Mouse (Mus musculus): ENCODE results near the gene Acsbg2.

The Acsbg2 gene

DNA sequence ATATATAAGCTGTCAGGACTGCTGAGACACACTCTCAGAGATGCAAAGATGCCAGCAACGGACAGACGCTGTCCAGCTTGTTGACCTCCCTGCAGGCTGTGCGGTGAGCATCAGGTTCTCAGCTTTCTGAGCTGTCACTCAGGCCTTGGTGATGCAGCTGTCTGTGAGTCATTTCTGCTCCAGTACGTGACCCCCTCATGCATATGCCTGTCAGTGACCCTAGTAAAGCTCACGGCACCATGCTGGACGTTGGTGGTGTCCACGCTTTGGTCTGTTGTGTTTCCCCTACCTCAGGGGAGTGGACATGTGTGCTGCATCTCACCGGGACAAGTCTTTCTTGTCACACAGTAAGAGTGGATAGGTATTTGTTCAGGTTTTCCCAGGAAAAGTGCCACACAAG lies 2.5 kb downstream of the Acsbg2 start:
- DNase-seq (ENCODE audit: low spot score in 2 of 2), result no peak

DNA sequence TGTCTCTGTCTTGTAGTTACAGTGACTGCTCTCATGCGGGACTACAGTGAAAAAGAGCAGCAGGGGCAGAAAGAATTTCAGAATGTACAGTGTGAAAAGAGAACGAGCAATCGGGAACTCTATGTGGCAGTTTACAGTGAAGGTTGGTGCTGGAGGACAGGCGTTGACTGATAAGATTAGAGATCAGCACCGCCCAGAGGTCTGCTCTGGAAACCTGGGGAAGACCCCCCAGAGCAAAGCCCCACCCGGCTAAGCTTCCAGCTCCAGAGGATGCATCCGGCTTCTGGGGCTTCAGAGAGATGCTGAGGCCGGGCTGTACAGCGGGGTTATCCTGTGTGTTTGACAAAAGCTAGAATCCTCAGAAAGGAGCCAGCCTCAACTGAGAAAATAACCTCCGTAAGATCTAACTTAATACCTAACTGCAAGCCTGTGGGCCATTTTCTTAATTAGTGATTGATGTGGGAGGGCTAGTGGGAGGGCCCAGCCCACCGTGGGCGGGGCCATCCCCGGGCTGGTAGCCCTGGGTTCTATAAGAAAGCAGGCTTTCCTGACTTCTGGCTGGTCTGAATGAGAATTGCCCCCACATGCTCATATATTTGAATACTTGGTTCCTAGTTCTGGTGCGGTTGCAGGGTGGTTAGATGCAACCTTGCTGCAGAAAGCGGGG lies 3.8 kb downstream of the Acsbg2 start:
- DNase-seq (ENCODE audit: low spot score in 2 of 2), result no peak

DNA sequence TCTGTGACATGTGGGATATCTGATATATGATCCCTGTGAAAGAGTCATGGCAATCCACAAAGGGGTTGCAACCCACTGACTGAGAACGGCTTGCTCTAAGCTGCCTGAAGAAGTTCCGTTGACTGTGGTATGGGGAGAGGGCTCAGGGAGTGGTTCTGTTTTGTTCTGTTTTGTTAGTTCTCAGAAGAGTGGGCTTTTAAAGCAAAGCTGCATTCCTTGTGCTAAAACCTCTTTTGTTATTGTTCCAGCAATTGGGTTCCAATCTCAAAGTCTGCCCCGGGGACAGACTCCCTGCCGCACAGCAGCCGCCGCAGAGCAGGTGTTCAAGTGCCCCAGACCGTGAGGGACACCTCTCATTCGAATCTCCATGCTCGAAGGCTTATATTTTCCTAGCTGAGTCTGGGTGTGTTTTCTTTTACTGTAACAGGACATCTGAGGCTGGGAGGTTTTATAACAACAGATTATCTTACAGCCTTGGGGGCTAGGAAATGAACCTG lies 4.7 kb downstream of the Acsbg2 start:
- DNase-seq (ENCODE audit: low spot score in 2 of 2), result no peak

DNA sequence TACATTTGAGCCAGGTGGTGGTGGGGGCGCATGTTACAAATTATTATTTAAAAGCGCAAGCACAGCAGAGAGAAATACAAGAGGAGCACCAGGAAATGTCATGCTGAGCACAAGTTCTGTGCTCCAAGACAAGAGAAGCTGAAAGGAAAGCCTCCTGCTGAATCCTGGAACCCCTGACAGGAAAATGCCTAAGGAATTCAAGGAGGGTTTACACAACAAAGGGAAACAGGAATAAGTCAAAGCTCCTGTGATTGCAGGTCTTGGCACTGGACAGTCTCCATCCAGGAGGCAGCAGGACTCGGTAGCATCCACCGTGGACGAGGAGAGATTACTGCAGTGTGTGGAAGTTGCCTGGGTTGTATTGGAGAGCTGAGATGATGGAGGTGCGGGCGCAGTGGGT lies 8.2 kb downstream of the Acsbg2 start:
- DNase-seq (ENCODE audit: low spot score in 2 of 2), result no peak

DNA sequence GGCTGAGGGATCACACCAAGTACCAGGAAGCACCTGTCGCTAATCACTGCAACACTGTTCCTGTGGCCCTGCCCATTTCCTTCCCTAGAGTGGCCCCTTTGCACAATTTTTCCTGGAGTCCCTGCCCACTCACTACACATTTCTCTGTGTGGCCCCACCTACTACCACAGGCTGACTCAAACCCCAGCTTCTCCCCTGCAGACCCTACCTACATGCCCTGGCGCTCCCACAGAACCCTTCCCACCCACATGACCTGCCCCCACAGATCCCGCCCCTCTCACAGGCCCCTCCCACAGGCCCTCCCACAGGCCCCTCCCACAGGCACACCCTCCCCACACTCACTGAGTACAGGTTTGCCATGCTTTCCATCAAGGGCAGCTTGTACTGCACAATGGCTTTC lies 13.1 kb downstream of the Acsbg2 start:
- no peak for DNase-seq (ENCODE audit: low spot score in 2 of 2)

DNA sequence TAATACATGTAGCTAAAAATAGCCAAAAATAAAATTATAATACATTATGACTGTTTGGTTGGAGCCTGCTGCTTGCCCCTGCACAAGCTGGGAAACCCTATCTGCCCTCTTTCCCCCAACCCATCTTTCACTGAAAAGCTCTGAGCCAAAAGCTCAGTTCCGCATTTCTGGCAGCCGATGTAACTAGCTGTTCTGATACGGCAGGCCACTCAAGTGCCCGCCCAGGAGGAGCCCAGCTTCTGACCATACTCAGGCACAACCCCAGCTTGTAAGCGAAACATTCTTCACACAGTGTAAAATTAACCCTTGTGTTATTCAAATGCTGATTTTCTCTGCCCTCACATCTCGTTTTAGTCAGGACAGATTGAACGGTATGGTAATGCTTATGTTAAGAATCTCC lies 15.3 kb downstream of the Acsbg2 start:
- no peak for DNase-seq (ENCODE audit: low spot score in 2 of 2)

DNA sequence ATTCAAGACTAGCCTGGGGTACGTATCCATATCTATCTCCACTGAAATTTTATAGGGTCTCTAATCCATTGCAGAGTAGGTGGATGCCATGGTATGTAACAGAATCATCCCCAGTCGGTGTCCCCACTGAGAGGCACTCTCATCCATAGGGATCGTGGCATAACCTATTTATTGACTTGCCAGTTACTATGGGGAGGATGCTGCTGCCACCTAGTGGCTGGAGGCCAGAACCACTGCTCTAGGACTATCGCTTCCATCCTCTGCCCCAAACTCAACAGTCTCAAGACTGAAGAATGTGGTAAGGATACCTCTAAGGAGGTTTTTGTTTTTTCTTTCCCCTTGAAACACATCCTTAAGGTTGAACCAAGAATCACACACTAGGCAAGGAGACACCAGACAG lies 16.0 kb downstream of the Acsbg2 start:
- DNase-seq (ENCODE audit: low spot score in 2 of 2), result no peak

DNA sequence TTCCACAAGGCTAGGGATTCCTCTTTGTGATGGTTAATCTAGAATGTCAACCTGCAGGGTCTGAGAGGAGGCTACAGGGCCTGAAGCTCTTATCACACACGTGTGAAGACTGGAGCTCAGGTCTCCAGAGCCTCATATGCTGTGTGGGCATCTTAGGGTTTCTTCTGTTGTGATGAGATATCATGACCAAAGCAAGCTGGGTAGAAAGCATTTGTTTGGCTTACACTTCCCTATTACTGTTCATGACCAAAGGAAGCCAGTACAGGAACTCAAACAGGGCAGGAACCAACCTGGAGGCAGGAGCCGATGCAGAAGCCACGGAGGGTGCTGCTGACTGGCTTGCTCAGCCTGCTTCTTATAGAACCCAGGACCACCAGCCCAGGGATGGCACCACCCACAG lies 18.8 kb downstream of the Acsbg2 start:
- DNase-seq (ENCODE audit: low spot score in 2 of 2), result no peak

DNA sequence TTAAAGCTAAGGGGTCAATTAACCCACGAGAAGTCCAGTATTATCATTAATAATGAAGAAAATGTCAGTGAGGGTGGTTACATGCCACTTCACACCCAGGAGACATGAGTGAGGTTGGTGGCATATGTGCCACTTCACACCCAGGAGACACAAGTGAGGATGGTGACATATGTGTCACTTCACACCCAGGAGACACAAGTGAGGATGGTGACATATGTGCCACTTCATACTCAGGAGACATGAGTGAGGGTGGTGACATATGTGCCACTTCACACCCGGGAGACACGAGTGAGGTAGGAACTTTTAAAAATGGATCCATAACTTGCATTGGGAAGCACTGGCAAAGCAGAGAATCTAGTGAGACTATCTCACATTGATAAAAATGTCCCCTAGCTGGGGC lies 23.1 kb downstream of the Acsbg2 start:
- no peak for DNase-seq (ENCODE audit: low spot score in 2 of 2)

DNA sequence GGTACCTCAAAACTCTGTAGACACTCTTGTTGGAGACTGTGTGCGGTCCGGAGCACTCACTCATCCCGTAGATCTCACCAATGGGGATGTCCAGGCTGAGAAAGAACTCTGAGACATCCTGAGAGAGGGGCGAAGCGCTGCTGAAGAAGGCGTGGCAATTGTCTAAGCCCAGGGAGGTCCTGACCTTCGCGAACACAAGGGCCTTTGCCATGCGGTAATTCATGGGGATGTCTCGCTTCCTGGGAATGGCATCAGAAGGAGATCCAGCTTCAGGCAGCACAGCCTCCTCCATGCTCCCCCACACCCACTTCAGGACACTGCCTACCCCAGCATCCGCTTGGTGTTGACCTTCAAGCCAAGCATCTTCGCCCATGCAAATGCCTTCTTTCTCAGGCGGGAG lies 24.5 kb downstream of the Acsbg2 start:
- no peak for DNase-seq (ENCODE audit: low spot score in 2 of 2)

DNA sequence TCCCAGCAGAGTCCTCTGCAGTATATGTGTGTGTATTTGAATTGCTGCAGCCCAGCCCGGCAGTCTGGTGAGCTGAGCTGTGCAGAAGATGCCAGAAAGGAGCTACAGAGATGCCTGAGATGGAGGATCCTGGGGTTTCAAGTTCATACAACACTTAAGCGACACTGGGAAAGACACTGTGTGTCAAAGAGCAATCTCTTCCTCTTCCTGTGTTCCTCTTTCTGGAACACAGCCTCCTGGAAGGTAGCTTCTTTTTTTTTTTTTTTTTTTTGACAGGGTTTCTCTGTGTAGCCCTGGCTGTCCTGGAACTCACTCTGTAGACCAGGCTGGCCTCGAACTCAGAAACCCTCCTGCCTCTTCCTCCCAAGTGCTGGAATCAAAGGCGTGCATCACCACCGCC lies 25.5 kb downstream of the Acsbg2 start:
- DNase-seq (ENCODE audit: low spot score in 2 of 2), result no peak

DNA sequence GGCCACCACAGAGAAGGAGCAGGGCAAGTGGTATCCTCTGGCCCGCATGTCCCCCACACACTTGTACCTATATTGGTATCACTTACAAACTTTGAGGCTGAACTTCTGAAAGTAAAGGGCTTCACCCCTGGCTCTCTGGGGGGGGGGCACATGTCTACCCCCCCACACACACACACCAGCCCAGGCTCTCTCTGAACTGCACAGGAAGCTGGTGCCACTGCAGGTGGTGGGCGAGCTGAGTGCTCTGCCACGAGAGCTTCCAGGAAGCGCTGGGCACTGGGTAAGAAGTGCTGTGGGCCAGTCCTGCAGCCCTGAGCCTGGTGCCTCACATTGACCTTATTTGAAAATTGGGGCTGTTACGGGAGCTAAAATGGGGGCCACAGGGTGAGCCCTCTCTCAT lies 30.6 kb downstream of the Acsbg2 start:
- no peak for DNase-seq (ENCODE audit: low spot score in 2 of 2)

DNA sequence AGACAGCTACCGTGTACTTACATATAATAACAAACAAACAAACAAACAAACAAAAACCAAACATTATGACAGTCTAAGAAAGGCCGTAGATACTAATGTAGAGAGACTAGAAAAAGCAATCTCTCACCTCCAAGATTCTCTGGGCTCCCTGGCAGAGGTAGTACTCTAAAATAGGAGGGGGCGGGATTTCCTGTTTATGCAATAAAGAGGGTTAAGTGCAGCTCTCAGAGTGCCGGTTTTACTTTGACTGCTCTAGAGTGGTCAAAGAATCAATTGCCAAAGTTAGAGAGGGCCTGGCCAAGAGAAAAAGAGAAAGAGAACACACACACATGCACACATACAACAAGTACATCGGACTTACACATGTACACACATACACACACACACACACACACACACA lies 32.1 kb downstream of the Acsbg2 start:
- DNase-seq (ENCODE audit: low spot score in 2 of 2), result no peak

DNA sequence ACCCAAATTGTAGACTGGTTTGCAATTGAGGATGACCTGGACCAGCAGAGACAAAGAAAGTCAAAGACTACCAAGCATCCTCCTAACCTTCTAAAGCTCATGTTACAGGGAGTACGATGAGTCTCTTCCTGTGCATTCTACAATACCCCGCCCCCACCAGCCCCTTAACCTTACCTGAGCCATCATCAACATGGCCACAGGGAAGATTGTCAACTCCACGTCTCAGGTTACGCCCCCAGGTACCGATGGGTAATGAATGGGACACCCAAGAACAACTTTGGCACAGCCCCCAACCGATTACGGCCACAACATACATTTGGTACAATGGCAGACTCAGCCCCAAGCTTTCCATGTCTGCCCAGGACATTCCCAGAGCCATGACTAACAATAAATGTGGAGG lies 33.7 kb downstream of the Acsbg2 start:
- DNase-seq (ENCODE audit: low spot score in 2 of 2), result no peak

DNA sequence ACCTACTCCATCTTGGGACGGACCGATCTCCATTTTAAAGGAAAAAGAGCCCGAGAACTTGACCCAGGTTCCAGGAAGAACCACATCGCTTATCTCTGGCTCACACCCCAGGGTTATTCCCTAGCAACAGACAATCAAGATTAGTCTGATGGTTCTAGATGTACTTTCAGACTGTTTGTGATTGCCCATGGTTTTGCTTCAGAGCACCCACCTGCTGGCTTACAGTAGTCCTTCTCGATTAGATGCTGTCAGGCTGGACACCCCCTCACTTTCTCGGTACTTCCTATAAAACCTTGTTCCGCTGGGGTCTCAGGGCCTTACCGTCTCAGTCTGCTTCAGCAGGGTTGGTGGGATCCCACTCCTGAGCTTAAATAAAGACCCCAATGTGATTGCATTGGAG lies 37.9 kb downstream of the Acsbg2 start:
- no peak for DNase-seq (ENCODE audit: low spot score in 2 of 2)

DNA sequence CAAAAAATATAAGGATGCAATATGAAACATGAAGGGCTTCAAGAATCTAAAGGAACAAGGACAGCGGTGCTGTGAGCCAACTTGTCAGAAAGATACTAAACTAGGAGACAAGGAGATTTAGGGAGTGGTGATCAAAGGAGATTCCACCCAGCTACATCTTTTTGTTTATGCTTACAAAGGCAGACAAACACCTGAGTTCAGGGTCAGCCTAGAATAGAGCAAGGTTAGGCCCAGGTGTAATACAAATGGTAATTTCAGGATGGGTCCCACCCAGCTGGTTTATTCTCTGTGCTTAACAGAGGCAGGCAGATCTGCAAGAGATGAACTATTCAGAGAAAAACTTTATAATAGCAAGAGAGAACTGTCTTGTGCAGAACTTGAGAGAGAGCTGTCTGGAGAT lies 40.9 kb downstream of the Acsbg2 start:
- no peak for DNase-seq (ENCODE audit: low spot score in 2 of 2)

DNA sequence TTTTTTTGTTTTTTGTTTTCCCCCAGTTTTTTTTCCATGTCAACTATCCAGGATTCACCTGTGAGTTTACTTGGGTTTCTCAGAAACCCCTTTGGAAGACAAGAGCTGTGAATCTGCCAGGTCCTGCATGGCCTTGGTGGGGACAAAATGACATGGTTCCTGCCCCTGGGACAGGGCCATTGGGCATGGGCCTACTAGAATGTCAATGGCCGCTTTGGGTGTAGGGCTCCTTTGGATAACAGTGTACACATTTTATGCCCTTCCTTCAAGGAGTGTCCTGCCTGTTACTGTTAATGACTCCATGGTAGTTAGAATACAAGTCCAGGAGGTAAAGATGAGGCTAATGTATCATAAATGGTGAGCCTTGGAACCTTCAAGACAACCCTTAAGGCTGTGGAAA lies 41.3 kb downstream of the Acsbg2 start:
- DNase-seq (ENCODE audit: low spot score in 2 of 2), result no peak

DNA sequence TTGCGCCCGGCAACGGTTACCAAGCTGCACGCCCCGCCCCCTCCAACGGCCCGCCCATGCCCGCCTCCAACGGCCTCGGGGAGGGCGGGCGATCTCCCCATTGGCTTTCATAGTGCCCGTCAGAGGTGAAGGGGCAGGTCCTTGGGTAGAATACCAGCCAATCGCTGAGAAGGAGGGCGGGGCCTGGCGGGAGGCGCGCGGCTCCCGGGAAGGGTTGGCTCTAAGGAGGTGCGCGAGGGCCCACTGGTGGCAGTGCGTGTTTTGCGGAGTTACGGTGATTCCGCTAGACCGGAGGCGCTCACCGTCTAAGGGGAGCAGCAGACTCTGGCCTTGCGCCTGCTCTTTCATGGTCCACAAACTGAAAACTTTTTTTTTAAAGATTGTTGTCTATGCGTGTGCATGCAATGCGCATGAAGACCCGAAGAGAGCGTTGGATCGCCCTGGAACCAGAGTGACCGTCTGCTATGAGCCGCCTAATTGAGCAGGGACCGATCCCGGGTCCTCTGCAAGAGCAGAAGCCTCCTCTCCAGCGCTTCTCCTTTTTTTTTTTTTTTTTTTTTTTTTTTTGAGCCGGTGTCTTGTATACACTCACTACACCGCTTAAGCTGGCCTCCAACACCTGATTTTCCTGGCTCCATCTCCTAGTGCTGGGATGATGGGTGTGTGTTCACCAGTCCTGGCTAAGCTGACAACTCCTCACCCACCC lies 43.0 kb downstream of the Acsbg2 start:
- DNase-seq (ENCODE audit: low spot score in 2 of 2), result peak; percentile 96 to 97

DNA sequence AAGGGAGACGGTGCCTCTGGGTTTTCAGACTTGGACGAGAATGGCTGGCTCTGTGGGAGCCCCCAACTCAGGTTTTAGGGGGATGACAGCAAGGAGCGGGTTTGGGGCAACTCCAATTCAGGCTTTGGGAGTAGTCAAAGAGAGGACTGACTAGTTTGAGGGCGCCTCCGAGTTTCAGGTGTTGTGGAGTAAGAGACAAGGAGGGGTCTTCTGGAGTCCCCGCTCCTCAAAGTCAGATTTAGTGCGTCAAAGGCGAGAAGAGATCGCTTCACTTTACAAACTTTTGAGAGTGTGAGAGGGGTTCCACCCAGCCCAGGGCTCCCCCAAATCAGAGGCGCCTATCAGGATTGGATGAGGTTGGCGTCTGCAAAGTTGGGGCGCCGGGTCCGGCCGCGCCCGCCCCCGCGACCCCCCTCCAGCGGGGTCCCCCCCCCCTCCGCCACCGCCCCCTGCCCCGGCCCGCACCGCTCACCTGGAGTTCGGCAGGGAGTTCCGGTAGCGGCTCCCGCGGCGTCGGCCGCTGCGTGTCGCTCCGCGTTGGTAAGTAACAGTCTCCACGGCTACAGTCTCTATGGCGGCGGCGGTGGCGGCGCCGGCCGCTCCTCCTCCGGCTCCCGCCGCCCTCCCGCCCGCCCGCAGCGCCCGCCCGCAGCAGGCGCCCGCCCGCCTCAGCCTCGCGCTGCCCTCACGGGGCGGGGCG lies 43.7 kb downstream of the Acsbg2 start, which contains the start of gene Rfx2:
Rfx2 (minus strand) TSS at position 603 of the 700 bp plus-strand sequence.
- no peak for DNase-seq (ENCODE audit: low spot score in 2 of 2)

DNA sequence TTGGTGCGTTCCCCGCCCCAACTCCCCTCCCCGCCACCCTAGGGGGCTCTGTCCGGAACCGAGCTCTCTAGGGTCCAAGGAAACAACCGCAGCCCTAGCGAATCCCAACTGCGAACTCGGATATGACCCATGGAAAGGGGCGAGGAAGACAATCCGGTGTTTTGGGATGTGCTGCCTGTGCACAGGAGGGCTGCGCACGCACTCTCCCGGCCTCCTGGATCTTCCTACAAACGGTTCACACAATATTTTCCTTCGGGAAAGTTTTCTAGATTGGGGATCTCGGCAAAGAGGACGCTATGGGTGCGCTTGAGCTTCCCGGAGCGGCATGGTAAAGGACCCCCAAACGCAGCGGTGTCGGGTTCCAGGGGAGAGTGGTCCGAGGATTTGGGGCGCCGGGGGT lies 44.5 kb downstream of the Acsbg2 start:
- no peak for DNase-seq (ENCODE audit: low spot score in 2 of 2)

DNA sequence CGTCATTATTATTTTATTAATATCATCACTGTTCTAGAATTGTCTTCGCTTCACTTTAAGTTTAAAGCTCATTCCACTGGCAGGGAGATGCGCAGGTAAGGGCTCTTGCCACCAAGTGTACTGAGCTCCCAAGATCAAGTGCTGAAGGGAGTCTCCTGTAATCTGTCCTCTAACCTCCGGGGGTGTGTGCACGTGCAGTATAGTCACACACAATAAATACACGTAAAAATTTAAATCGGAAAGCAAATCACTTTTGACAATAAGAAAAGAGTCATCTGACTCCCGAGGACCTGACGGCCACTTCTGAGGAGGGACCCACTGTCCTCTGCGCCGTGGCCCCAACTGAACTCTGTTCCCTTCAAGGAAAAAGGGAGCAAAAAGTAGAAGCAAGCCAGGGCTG lies 45.1 kb downstream of the Acsbg2 start:
- DNase-seq (ENCODE audit: low spot score in 2 of 2), result no peak

DNA sequence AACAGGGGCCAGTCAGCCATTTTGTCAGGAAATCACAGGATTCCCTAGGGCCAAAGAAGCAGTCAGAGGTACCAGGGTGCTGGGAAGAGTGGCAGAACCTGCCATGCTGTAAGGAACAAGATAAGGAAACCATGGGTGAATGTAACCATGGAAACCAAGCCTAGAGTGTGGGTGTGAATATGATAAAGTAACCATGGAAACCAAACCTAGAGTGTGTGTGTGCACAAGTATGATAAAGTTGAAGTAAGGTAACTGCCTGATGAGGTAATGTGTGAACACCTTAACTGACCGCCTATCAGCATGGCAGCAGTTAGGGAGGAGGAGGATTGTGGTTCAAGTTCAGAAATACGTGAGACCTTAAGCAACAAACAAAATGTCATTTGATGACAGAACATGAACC lies 47.5 kb downstream of the Acsbg2 start:
- DNase-seq (ENCODE audit: low spot score in 2 of 2), result no peak

DNA sequence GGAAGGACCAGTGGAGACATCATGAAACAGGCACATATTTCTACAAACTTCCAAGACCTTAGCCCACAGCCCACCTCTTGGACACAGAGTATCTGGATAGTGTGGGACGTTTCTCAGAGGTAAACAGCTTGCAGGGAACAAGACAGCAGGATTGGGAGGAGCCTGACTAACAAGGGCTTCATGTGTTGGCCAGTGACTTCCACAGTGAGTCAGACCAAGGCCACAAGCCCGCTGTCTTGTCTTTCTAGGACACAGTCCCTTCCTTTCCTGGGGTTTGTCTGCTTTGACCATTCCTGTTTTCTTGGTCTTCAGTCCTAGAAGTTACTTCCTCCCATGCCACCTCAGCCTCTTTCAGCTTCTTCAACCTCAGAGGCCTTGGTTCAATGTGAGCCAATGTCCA lies 50.9 kb downstream of the Acsbg2 start:
- DNase-seq (ENCODE audit: low spot score in 2 of 2), result no peak
